Mouse (Mus musculus): ENCODE results near the gene Ffar1.
"Not testable (repeated sequence)": the region's sequence is repeated elsewhere in the genome, so short reads cannot be mapped to it uniquely, and the experiment has no call there.

Gene Ffar1

DNA sequence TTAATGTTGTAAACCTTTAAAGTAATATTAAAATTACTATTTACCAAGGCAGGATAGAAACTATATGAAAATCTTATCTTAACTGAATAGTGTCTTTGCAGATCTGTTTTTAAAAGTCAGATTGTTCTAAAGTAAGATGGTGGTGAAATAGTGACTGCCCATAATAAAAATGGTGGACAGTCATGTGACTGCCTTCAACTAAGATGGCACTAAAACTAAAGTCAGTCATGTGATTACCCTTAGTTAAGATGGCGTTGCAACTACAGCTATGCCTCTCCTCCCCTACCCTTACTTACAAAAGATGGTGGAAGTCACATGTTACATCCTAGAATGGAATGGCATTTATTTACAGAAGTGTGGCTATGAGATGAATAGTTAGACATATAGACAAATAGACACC is 9.9 kb downstream of the Ffar1 start:
- DNase-seq (ENCODE audit: extremely low spot score, low spot score) = no peak

DNA sequence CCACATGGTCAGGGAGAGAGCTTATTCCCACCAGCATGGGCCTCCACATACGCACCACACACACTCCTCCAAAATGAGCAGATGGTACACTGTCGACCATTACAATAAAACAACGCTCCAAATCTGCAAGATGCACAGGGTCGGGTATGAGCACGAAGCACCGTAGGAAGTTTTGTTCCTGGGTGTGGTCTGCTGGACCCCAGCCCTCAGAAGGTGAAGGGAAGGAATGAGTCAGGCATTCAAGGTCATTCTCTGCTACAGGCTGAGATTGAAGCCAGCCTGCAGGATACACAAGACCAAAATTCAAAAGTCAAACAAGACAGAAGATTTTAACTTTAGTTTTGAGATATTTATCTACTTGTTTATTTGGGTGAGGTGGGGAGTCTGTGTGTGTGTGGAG is 13.4 kb downstream of the Ffar1 start:
- no peak for DNase-seq (ENCODE audit: extremely low spot score, low spot score)

DNA sequence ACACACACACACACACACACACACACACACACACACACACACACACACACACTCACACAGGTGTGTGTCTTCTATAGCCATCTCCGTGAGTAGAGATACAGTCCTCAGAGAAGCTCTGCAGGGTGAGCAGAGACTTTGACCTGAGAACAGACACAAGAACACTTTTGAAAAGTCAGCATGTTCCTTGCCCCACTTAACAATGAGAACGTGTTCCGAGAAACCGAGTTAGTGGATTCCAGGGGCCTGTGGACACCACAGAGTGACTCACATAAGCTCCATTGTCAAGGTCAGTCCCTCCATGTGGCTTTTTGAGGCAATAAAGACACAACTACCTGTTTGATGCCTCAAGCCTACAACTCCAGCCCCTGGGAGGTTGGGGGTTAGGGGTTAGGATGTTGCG is 14.0 kb downstream of the Ffar1 start:
- no peak for DNase-seq (ENCODE audit: extremely low spot score, low spot score)

DNA sequence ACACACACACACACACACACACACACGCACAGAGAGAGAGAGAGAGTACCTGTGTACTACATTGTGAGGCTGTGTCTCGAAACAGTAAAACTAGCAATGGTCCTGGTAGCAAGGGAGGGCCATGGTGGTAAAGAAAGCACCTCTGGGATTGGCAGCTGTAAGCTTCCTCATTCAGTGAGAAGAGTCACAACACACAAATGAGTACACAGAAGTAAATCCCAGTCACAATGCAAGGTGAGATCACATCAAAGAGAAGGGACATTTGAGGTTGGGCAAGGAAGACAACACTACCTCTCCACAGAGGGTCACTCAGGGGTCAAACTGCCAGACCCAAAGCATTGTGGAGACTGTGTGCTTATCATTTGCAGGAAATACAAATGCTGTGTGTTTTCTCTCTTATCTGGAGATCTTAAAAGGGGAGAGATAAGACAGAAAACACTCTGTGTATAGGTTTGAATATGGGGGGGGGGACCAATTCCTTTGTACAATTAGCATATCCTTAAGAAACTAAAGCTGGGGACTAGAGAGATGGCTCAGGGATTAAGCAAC is 14.8 kb downstream of the Ffar1 start:
- no peak for DNase-seq (ENCODE audit: extremely low spot score, low spot score)

DNA sequence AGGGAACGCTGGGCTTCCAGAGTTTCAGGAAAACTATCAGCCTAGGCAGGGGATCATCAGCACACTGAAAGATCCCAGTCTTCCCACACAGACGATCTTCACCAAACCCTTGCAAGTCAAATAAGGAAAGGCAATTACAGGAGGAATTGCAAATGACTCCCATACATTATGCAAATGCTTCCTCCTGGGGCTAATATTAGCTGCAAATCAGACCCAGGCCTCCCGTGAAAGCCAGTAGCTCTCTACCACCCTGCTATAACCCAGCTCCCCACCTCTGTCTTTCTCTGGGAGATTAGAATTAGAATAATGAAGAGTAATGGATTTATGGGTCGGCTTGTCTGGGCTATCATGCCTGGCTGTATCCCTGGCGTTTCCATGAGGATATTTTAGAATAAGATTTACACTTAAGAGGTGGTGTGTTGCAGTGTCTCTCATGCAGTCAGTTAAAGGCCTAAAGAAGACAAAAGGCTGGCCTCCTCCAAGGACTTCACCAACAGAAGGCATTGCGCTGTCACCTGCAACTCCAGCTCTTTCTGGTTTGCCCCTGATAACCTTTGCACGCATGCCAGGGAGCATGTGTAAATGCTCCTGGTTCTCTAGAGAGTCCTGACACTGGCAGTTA is 16.6 kb downstream of the Ffar1 start:
- no peak for DNase-seq (ENCODE audit: extremely low spot score, low spot score)

DNA sequence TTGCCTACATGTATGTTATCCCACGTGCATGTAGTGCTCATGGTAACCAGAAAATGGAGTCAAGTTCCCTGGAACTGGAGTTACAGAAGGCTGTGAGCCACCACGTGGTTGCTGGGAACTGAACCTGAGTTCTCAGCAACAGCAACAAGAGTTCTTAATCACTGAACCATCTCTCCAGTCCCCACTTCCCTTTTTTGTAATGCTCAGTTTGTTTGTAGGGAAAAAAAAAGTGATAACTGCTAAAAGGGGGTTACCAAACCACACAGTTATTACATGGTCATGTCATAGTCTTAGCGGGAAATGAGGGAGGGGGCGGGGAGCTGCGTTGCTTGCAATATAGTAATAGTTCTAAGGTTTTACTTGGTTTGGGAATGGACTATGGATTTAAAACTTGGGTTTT is 19.3 kb downstream of the Ffar1 start:
- DNase-seq (ENCODE audit: extremely low spot score, low spot score) = no peak

DNA sequence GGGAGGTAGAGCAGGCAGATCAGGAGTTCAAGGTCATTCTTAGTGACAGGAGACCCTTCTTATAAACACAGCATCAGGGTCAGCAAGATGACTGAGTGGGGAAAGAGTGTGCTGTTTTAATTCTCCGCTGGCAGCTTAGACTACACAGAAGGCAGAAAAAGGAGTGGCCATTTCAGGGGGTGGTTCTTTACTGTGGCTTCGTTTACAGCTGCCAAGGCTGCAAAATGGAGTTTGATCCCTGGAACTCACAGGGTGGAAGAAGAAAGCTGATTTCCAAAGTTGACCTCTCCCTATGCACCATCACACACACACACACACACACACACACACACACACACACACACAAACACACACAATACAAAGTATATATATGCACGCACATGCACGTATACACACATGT is 20.0 kb downstream of the Ffar1 start:
- DNase-seq (ENCODE audit: extremely low spot score, low spot score) = no peak

DNA sequence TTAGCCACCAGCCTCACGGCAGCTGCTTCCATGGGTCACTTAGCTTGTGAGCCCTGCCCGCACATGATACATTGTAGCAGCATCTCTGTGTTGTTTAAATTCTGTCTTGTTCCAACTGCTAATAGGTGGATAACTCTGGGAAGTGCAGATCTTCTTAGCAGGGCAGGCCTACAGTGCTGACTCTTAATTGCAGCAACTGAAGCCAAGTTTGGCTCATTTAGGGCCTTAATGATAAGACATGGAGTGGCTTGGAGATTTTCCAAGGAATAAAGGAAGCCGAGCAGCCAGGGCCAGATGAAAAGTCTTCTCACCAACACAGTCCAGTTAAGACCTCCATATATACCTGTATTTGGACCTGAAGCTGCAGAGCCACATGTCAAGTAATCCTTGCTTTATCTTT is 21.1 kb downstream of the Ffar1 start:
- no peak for DNase-seq (ENCODE audit: extremely low spot score, low spot score)

DNA sequence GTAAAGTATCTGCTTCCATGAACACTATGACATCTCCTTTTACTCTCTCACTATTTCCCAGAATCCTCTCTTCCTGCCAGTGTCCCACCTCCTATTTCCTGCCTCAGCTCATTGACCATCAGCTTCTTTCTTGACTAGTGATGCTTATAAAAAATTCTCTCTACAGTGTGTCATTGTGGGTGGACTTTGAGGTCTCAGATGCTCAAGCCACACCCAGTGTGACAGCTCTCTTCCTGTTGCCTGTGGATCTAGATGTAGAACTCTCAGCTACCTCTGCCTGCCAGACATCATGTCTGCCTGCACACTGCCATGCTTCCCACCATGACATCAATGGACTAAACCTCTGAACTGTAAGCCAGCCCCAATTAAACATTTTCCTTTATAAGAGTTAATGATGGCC is 24.1 kb downstream of the Ffar1 start:
- no peak for DNase-seq (ENCODE audit: extremely low spot score, low spot score)

DNA sequence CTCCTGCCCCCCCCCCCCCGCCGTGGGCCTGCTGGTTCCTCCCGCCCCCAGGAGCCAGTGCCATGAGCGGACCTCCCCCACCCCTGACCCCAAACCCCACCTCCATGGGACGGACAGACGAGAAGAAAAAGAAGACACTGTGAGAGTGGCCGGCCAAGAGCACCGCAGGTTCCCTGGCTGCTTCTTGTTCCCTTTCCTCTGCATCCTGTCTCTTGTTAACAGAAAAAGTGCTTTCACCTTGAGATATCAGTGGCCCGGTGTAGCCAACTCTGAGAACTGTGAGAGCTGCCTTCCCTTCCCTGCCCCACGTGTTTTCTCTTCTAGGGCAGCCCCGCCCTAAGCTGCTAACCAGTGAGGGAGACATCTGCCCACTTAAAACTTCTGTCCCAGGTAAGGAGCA is 28.7 kb downstream of the Ffar1 start:
- not testable (repeated sequence) for DNase-seq (ENCODE audit: extremely low spot score, low spot score)

DNA sequence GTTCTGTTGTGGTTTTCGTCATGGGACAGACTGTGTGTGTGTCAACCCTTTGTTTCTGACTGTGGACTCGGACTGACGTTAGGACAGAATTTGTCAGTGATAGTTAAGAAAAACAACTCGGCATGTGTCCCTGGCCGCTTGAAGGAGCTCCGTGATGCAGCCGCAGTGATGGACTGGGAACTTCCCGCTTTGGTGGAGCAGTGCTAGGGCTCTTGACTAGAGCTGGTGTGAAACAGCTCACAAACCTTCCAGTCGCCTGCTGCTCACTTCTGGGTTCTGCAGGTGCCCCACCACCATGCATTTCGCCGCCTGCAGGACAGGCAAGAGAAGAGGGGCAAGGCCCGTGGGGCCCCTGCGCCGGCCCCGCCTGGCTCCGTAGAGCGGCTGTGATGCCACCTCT is 29.1 kb downstream of the Ffar1 start:
- no peak for DNase-seq (ENCODE audit: extremely low spot score, low spot score)

DNA sequence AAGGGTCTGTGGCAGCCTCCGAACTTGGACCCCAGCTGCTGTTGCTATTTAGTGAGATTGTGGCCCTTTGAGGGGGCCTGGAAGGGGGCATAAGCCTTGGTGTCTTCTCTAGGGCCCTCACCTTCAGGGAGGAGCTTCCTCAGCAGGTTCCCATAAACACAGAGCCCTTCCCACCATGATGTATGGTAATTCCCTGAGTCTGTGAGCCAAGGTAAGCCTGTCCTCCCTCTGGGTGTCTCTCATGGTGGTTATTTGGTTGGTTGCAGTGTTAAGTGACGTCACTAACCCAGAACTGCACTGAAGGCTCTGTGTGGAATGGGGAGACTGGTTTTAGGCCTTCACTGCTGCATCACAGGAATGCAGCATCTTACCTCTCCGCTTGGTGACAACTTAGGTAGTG is 31.9 kb downstream of the Ffar1 start:
- no peak for DNase-seq (ENCODE audit: extremely low spot score, low spot score)

DNA sequence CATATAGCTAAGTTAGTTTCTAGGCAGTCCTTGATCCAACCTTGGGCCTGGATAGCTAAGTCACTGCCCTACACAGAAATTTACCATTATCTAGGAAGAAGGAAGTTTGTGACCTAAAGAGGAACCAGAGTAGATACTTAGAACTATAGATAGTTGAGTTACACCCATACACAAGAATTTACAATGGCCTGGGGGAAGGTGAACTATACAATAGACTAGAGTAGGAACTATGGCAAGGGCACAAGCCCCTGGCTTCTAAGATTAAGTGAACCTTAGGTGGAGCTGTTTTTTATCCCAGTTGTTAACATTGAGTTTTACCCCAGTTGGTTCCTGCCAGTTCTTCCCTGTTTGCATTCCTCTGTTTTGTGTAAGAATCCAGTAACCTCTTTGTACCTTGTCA is 32.5 kb downstream of the Ffar1 start:
- DNase-seq (ENCODE audit: extremely low spot score, low spot score) = not testable (repeated sequence)

DNA sequence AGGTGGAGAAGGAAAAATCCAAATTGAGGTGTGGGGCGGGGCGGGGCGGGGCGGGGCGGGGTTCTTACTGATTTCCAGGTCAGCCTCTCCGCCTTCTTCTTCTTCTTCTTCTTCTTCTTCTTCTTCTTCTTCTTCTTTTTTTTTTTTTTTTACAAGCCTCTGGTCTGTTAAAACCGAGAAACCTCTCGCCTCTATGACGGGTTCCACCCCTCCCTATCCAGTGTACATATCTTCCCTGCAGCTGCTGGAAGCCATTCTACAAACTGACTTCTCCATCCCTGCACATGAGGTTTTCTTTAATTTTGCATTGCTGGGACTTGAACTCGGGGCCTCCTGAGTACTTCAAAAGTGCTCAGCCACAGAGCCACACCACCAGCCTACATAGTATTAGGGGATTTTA is 34.7 kb downstream of the Ffar1 start:
- no peak for DNase-seq (ENCODE audit: extremely low spot score, low spot score)

DNA sequence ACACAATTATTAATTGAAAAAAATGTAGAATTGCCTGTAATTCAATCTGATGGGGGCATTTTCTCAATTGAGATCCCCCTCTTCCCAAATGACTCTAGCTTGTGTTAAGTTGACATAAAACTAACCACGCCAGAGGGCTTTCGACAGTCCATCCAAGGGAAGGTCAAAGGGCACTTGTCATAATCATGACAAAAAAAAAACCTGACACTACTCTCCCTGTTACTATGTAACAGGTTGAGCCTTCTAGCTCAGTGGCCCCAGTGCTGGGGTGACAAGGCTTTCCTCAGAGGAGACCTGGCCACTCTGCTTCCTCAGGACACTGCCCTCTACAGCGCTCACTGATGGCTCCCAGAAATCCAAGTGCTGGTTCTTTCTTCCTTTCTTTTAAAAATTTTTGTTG is 37.1 kb downstream of the Ffar1 start:
- DNase-seq (ENCODE audit: extremely low spot score, low spot score) = no peak

DNA sequence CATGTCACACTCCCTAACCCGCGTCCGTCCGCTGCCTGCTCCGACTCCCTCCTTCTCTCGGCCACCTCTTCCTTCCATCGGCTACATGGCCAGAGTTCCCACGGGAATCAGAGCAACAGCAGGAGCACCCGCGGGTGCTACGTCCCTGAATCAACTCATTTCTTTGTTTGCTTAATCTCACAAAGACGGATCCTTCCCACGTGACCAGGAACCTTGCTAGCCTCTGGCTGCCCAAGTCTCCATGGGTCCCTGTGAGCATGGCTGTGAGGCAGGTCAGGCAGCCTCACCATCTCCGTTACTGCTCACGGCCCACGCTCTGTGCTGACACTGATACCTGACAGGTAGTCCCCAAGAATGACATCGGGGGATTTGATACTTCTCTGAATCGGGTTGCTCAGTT is 37.7 kb downstream of the Ffar1 start, which contains the start of gene Ffar2:
TSS of gene Ffar2 (minus strand) at position 101 of the 400 bp plus-strand sequence.
- no peak for DNase-seq (ENCODE audit: extremely low spot score, low spot score)

DNA sequence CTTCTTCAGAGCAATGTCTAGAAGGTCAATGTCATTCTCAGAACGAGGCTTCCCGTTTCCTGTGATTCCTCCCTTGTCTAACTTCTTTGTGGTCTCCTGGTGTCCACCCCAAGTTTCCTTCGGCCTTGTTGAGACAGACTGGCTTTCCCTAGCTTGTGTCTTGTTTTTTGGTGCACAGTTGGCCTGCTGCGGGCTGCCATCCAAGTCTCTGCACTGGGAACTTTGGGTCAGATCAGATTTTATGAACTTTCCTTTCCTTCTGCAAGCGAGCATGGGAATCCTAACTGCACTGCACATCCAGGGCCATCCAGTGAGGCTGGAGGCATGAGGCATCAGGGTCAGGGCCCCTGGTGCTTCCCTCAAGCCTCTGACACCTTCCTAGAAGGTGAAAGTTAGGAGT is 39.8 kb downstream of the Ffar1 start:
- DNase-seq (ENCODE audit: extremely low spot score, low spot score) = no peak

DNA sequence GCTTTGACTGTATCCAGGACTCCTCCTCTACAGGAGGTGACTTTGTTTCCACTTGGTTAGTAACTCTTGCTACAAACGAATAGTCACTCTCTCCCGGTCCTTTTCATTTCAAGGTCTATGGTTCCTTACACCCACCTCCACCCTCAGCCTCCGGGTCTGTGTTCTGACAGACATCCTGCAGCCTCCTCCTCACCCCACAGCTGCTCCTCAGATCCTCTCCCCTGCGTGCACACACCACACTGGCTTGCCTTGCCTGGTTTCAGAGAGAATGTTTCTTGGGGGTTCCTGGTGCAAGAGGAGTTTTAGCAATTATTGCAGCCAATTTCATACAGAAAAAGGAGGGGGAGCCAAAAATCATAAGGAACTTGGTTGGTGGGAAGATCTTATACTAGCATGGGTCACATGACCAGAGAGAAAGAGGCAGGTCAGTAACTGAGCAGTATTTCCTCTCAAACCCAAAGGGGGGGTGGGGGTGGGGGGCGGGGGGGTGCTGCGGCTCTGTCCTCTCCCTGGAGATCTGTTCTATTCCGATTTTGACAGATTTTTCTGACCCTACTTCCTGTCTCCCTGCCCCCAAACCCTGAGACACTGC is 40.4 kb downstream of the Ffar1 start:
- no peak for DNase-seq (ENCODE audit: extremely low spot score, low spot score)

DNA sequence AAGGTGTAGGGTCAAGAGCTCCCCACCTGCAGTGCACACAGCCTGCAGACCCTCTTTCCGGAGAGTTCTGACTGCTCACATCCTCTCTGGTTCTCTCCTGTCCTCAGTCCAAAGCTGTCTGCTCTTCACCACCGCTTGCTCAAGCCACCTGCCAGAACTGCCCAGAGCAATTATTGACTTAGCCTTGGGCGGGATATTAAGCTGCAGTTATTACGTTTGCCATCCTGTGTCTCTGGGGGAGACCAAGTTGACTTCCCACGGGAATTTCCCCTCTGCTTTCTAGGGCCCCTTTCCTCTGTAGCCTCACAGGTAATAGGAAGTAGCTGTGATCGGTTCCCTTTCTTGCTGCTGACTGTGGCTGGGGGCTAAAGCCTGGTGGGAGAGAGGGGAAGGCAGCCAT is 41.2 kb downstream of the Ffar1 start:
- DNase-seq (ENCODE audit: extremely low spot score, low spot score) = no peak

DNA sequence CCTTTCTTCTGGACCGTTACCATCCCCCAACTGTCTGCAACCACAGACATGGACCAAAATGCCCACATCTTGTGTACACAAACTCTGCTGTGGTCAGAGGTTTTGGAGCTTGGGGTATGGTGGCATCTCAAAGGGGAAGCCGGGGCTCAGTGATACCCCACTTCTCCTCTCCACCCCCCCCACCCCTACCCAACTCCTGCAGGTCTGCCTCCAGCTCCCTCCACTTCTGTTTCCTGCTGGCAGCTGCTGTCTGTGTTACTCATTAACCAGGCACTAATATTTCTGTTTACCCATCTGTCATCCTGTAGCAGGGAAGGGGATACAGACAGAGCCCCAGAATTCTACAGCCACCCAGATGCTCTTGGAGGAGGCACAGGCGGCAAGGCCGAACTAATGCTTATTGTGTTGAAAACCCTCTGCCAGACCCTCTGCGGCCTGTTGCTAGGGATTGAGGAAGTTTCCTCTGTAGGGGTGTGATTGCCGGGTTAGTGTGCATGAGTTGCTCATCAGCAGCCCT is 49.0 kb downstream of the Ffar1 start:
- peak; percentile 18 for DNase-seq (ENCODE audit: extremely low spot score, low spot score)

DNA sequence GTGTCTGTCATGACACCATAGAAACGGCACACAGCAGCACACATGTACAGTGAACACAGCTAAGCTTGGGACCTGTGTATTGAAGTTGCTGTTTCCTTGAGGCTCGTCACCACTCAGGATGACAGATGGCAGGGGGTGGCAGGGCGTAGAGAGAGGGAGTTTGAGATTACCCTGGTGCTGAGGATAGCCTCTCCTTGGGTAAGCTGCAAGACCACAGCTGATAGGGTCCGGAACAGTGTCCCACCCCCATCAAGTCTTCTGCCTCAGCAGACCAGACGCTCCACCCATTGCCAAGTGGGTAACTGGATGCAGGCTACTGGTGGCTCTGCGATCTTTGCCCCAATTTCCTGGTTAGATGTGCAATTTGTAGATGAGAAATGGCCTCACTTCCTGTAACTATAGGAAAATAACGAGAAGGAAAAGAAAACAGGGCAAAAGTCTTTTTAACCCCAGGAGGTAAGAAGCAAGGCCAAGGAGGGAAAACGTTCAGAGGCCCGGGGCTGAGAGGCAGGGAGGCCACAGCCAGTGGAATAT is 49.5 kb downstream of the Ffar1 start:
- no peak for DNase-seq (ENCODE audit: extremely low spot score, low spot score)

DNA sequence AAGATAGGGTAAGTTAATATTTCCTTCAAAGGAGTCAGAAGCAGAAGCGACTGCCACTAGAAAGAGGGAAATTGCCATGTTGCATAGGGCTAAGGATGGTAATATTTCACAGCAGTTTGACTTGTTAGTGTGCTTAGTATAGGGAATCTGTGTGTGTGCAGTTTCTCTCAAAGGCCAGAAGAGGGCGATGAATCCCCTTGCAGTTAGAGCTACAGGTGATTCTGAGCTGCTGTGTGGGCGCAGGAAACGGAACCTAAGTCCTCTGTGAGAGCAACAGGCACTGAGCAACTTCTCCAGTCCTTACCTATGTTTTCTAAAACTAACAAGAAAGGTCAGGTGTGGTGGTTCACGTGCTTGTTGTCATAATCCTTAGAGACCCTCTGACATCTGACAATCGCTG is 51.0 kb downstream of the Ffar1 start:
- DNase-seq (ENCODE audit: extremely low spot score, low spot score) = no peak

Measured in neural tube, embryonic 10.5 days (tissue).